Mouse (Mus musculus): Measurements from ENCODE around the gene Fam160b1. TPM values are rescaled to one million over a fixed set of nuclear protein-coding genes. Genes with fewer than 3 reads are reported as not detected.
A peak's percentile ranks its signal among the peaks of the same experiment; 100 is the strongest.

The Fam160b1 gene
- polyA plus RNA-seq, 1 experiment from 2014 or later, result 21.5 TPM

- POLR2A ChIA-PET, result interaction anchor here (0.6 kb wide), 1 partner anchor 915 kb away, joined by 4 read pairs; no protein-coding TSS in a partner anchor
- no peak for TF ChIP-seq CTCF (IDR thresholded peaks at IDR 0.05)
- H3K27me3 ChIP-seq, result no peaks in the 10 kb centered on the region
- CTCF ChIA-PET, result no interaction called here
- in situ Hi-C loops (cut with MboI; ENCODE audit: low pct_unique_long_range_greater_than_20kb), result no loop called here
- no peak for DNase-seq (ENCODE audit: low read depth, low spot score)
- no peak for ATAC-seq
These were observed 4.6 kb downstream of the Fam160b1 start for GRCm38 (mm10) chr19:57364942-57365673.

DNA sequence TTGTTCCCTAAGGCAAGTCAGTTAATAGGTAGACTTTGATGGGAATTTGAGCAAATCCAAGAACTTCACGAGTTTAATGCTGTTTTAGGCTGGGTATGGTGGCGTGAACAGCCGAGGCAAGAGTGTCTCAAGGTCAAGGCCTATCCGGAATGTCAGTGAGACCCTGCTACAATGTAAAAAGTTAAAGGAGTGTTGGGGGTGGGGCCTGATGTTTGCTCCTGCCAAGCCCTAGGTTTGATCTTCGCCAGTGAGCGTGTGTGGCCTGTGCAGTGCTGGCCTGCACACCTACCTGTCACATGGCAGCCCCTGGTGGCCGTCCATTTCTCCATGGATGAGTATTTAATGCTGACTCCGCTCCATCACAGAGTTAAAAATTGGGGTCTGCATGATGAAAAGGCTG, 5.5 kb downstream of the Fam160b1 start:
- no peaks in the 10 kb centered on the region for H3K27me3 ChIP-seq
- ATAC-seq, result no peak
- in situ Hi-C loops (cut with MboI; ENCODE audit: low pct_unique_long_range_greater_than_20kb), result no loop called here
- ChIA-PET CTCF (no interaction called here), POLR2A (no interaction called here)
- TF ChIP-seq CTCF (IDR thresholded peaks at IDR 0.05), result no peak
- no peak for DNase-seq (ENCODE audit: low read depth, low spot score)

GRCm38 (mm10) chr19:57366626-57367025, 6.1 kb downstream of the Fam160b1 start:
- ChIA-PET POLR2A (interaction anchor here (0.5 to 0.6 kb wide), 2 partner anchors 73 to 211 kb away, joined by 3 to 5 read pairs; no protein-coding TSS in a partner anchor), CTCF (no interaction called here)
- DNase-seq (ENCODE audit: low read depth, low spot score) (no peak), ATAC-seq (no peak)
- no peaks in the 10 kb centered on the region for H3K27me3 ChIP-seq
- in situ Hi-C loops (cut with MboI; ENCODE audit: low pct_unique_long_range_greater_than_20kb), result no loop called here
- no peak for TF ChIP-seq CTCF (IDR thresholded peaks at IDR 0.05)

- ChIA-PET POLR2A (interaction anchor here (0.5 to 0.7 kb wide), 3 partner anchors 74 to 1001 kb away, joined by 3 to 5 read pairs (median 3); no protein-coding TSS in a partner anchor), CTCF (no interaction called here)
- no peaks in the 10 kb centered on the region for H3K27me3 ChIP-seq
- no peak for DNase-seq (ENCODE audit: low read depth, low spot score)
- no peak for ATAC-seq
- no peak for TF ChIP-seq CTCF (IDR thresholded peaks at IDR 0.05)
- in situ Hi-C loops (cut with MboI; ENCODE audit: low pct_unique_long_range_greater_than_20kb), result no loop called here
These were observed 6.7 kb downstream of the Fam160b1 start for GRCm38 (mm10) chr19:57367201-57367600.

DNA sequence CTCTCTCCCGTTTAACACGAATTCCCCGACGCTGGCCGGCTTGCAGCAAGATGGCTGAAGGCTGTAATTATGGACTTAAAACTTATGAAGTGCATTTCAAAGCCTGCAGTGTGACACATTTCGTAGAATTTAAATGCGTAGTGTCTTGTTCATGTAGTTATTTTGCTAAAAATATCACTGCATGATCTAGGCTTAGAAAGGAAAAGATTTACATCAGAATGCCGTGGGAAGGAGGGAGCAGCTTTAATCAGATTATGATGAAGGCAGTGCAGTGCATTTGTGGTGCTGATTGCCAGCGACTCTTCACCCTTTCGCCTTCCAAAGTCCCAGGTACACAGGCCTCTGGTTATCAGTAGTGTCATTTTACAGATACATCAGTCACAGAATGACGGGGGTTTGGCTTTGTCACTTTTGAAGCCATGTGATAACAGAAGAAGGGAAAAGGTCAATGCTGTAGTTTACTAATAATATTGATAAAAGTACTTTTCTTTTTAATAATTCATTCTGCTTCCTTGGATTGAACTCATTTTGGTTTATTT, 7.4 kb downstream of the Fam160b1 start:
- POLR2A ChIA-PET, result interaction anchor here (0.6 to 0.7 kb wide), 2 partner anchors 233 to 1002 kb away, joined by 3 read pairs; no protein-coding TSS in a partner anchor

GRCm38 (mm10) chr19:57373276-57373811, 12.9 kb downstream of the Fam160b1 start:
- CTCF ChIA-PET, result interaction anchor here (1.5 kb wide), 1 partner anchor 11 kb away, joined by 3 read pairs; no protein-coding TSS in a partner anchor
- in situ Hi-C loops (cut with MboI; ENCODE audit: low pct_unique_long_range_greater_than_20kb), result no loop called here
- ATAC-seq (no peak), DNase-seq (ENCODE audit: low read depth, low spot score) (no peak)
- no peak for TF ChIP-seq CTCF (IDR thresholded peaks at IDR 0.05)
- H3K27me3 ChIP-seq, result no peaks in the 10 kb centered on the region
- POLR2A ChIA-PET, result no interaction called here

More for the DNA sequence above, 7.4 kb downstream of the Fam160b1 start:
- ATAC-seq (no peak), DNase-seq (ENCODE audit: low read depth, low spot score) (no peak)
- CTCF ChIA-PET, result no interaction called here
- no peaks in the 10 kb centered on the region for H3K27me3 ChIP-seq
- in situ Hi-C loops (cut with MboI; ENCODE audit: low pct_unique_long_range_greater_than_20kb), result no loop called here
- TF ChIP-seq CTCF (IDR thresholded peaks at IDR 0.05), result no peak

- ChIA-PET POLR2A (no interaction called here), CTCF (interaction anchor here (1.4 to 1.7 kb wide), 4 partner anchors 11 to 235 kb away, joined by 3 to 5 read pairs (median 3); no protein-coding TSS in a partner anchor)
- in situ Hi-C loops (cut with MboI; ENCODE audit: low pct_unique_long_range_greater_than_20kb), result no loop called here
- DNase-seq (ENCODE audit: low read depth, low spot score) (no peak), ATAC-seq (peak; percentile 47)
- TF ChIP-seq CTCF (IDR thresholded peaks at IDR 0.05), result no peak
- H3K27me3 ChIP-seq, result no peaks in the 10 kb centered on the region
These were observed 14.7 kb downstream of the Fam160b1 start for GRCm38 (mm10) chr19:57375161-57375560.

GRCm38 (mm10) chr19:57375746-57376145, 15.3 kb downstream of the Fam160b1 start:
- TF ChIP-seq CTCF (IDR thresholded peaks at IDR 0.05), result no peak
- ATAC-seq (no peak), DNase-seq (ENCODE audit: low read depth, low spot score) (no peak)
- ChIA-PET CTCF (interaction anchor here (1.7 kb wide), 1 partner anchor 10 kb away, joined by 5 read pairs; no protein-coding TSS in a partner anchor), POLR2A (no interaction called here)
- H3K27me3 ChIP-seq, result no peaks in the 10 kb centered on the region
- in situ Hi-C loops (cut with MboI; ENCODE audit: low pct_unique_long_range_greater_than_20kb), result no loop called here

DNA sequence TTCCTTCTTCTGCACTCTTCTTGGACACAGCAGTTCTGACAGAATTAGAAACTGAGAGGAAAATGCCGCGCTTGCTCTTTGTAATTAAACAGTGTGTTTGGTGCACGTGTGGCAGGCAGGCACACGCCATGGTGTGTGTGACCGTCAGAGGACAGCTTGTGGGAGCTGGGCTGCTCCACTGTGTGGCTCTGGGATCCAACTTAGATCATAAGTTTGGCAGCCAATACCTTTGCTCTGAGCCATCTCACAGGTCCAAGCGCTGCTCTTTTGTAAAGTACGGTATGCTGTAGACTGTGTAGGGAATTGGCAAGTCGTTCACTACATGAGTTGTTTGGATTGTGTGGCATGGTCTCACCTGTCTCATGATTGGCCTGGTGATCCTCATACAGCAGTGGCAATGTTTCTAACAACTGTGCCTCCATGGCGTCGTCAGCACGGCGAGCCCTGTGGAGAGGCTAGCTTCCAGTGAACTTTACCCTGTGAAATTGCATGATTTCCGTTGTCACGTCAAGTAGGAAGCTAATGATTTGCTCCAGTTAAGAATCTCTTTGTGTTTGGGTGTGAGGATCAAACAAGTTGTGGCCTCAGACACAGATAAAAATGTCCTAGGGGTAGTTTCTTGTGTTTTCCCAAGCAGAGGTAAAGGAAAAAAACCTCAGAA, 16.7 kb downstream of the Fam160b1 start:
- ATAC-seq, result no peak
- POLR2A ChIA-PET, result no interaction called here
- DNase-seq (ENCODE audit: low read depth, low spot score), result no peak
- CTCF ChIA-PET, result no interaction called here
- no peaks in the 10 kb centered on the region for H3K27me3 ChIP-seq
- in situ Hi-C loops (cut with MboI; ENCODE audit: low pct_unique_long_range_greater_than_20kb), result no loop called here
- TF ChIP-seq CTCF (IDR thresholded peaks at IDR 0.05), result no peak

GRCm38 (mm10) chr19:57386176-57386693, 25.8 kb downstream of the Fam160b1 start:
- TF ChIP-seq CTCF (IDR thresholded peaks at IDR 0.05), result no peak
- peak; percentile 85 for ATAC-seq
- in situ Hi-C loops (cut with MboI; ENCODE audit: low pct_unique_long_range_greater_than_20kb), result no loop called here
- ChIA-PET CTCF (interaction anchor here (0.6 to 2.8 kb wide), 4 partner anchors 11 to 94 kb away, joined by 3 to 10 read pairs (median 4); no protein-coding TSS in a partner anchor), POLR2A (no interaction called here)
- H3K27me3 ChIP-seq, result no peaks in the 10 kb centered on the region
- DNase-seq (ENCODE audit: low read depth, low spot score), result peak; percentile 51
